Mouse (Mus musculus): ENCODE measurements around the gene Gm20809. TPM values are rescaled to one million over a fixed set of nuclear protein-coding genes. Genes with fewer than 3 reads are reported as not detected.
"Not testable (repeated sequence)": the region's sequence is repeated elsewhere in the genome, so short reads cannot be mapped to it uniquely, and the experiment has no call there.

Gene Gm20809
- total RNA-seq (2021) = not detected
- long read RNA-seq, experiment 1 = 0 reads
- long read RNA-seq, experiment 2 = 0 reads

- DNase-seq = not testable (repeated sequence)
Observed at GRCm38 (mm10) chrY:24454757-24455156, at the start of gene Gm20809. TSS of gene Gm20809 (plus strand) at chrY:24455057.
